Mouse (Mus musculus) myocyte (in vitro differentiated cells): ENCODE measurements around the gene Gnaq.

Source experiments
- CEBPB ChIP-seq: IDR thresholded peaks from 2 replicates; pipeline ENCODE4 v1.6.1; 2011; ENCODE audit warnings: mild to moderate bottlenecking, moderate library complexity; ENCODE audit not compliant: poor library complexity, insufficient read depth, severe bottlenecking
- E2F4 ChIP-seq: IDR thresholded peaks from one replicate; pipeline ENCODE4 v1.6.1; 2011; ENCODE audit warnings: mild to moderate bottlenecking, control low read depth, moderate library complexity; ENCODE audit not compliant: insufficient read depth
- POLR2A ChIP-seq: IDR thresholded peaks from one replicate; pipeline ENCODE4 v1.6.1; 2011; ENCODE audit warnings: low read depth, mild to moderate bottlenecking, control low read depth, moderate library complexity; ENCODE audit not compliant: insufficient read length
- POLR2AphosphoS2 ChIP-seq: IDR thresholded peaks from one replicate; pipeline ENCODE4 v1.6.1; 2011; ENCODE audit warnings: low read depth, control low read depth; ENCODE audit not compliant: insufficient read length
- TCF12 ChIP-seq: IDR thresholded peaks from one replicate; pipeline ENCODE4 v1.6.1; 2011; ENCODE audit warnings: mild to moderate bottlenecking, control low read depth; ENCODE audit not compliant: poor library complexity, insufficient read depth, severe bottlenecking
- TCF3 ChIP-seq: IDR thresholded peaks from one replicate; pipeline ENCODE4 v1.6.1; 2011; ENCODE audit warnings: low read depth, control low read depth; ENCODE audit not compliant: insufficient read length
- USF1 ChIP-seq: IDR thresholded peaks from one replicate; pipeline ENCODE4 v1.6.1; 2011; ENCODE audit warnings: low read depth, mild to moderate bottlenecking, control low read depth, moderate library complexity

DNA sequence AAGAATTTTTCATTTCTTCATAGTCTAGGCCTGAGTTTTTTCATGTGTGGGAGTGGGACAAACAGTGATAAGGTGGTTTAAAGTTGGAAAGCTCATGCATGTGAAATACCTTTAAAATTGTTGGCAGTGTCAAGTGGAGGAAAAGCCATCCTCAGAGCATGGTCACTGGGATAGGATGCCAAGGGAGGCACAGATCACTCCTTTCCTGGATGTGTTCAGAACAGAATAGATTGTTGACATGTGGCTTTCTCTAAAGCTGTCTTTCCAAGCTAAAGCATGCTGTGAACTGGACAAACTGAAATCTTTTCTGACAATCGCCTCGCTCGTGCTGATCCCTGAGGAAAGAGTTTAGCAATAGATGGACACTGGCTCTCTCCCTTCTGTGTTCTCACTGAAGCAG is 90.5 kb downstream of the Gnaq start:
- TF ChIP-seq E2F4 (no peak), POLR2A (no peak), USF1 (no peak), TCF12 (no peak), CEBPB (no peak), TCF3 (no peak), POLR2AphosphoS2 (no peak)
